Mouse (Mus musculus) lung, adult 2 months (tissue): Measurements from ENCODE around the gene Exoc6b.

Experiments used
- CTCF ChIP-seq: fragments of 200-500 bp; IDR thresholded peaks from 2 replicates; pipeline ENCODE4 v1.5.1; 2011; ENCODE audit warnings: mild to moderate bottlenecking, low read length, control low read depth; ENCODE audit not compliant: insufficient read depth
- POLR2A ChIP-seq: fragments of 200-500 bp; IDR thresholded peaks from 2 replicates; pipeline ENCODE4 v1.6.1; 2011; ENCODE audit warnings: low read depth, mild to moderate bottlenecking, control low read depth, low read length, borderline replicate concordance; ENCODE audit errors: extremely low read depth

DNA sequence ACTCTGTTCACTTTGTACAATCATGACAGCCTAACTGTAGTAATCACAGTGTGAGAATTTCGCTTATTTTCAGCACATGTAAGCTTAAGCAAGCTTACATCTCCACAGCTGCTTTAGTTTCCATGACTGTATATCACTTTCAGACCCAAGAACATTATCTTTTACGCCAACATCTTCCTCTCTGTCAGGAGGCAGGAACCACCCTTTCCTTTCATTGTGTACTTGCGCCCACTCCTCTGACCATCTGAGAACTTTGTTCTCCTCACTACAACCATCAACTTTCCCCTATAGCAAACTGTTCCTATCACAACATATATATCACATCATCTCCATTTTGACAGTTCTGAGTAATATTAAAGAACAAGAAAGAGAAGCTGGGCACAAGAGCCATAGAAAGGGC lies 391.5 kb downstream of the Exoc6b start:
- TF ChIP-seq POLR2A (no peak), CTCF (no peak)
